Mouse (Mus musculus): ENCODE results near the gene Trex2. TPM values are rescaled to one million over a fixed set of nuclear protein-coding genes. Genes with fewer than 3 reads are reported as not detected.

Gene Trex2
- polyA plus RNA-seq, 1 experiment, result not detected

DNA sequence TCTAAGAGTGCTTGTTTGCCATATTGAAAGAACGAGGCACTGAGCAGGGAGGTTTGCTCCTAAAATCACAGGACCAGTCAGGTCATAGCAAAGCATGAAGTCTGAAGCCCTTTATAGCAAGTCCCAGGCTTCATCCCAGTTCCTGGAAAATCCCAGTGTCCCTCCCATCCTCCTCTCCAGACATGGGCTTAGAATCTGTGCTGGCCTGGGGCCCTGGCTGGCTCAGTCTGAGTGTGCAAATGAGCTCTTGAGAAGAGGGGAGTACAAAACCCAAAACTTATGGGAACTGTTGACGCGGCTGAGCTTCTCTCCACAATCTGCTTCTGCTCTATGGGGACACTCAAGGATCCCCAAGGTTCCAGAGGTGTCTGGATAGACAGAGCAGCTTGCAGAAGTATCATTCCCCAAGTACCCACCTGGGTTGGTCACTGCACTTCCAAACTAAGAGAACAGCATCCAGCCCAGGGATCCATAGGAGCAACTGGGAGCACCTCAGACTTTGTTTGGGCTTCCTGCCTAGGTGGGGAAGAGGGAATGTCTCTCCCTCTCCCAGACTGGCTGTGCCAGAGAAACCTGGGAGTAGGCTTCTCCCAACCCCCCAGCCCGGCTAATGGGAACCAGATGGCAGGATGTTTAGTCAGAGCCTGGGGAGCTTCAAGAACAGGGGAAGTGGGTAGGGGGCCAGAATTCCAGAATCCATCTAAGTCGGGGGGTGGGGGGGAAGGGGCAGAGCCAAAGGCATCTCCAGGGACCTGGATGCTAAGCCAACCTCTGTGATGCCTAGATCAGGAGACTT, 32.5 kb upstream of the Trex2 start:
- H3K27me3 ChIP-seq (ENCODE audit: control insufficient read depth, insufficient read depth, low read length), result no peaks in the 10 kb centered on the region
- no peaks in the 10 kb centered on the region for H3K36me3 ChIP-seq (ENCODE audit: control insufficient read depth, insufficient read depth, low read length)
- H3K4me1 ChIP-seq (ENCODE audit: control insufficient read depth, insufficient read depth, low read length), result no peaks in the 10 kb centered on the region; the same call in none of the 2 replicates
- H3K27ac ChIP-seq (ENCODE audit: control insufficient read depth, insufficient read depth, low read depth, low read length), result 0 out of 2 replicates have a peak overlapping the region, but pooled peaks have one; percentile 36
- TF ChIP-seq CTCF (IDR thresholded peaks at IDR 0.05; ENCODE audit: control insufficient read depth, insufficient read depth, insufficient replicate concordance, low read depth, low read length) (no peak), POLR2A (IDR thresholded peaks at IDR 0.05; ENCODE audit: control insufficient read depth, low read depth, low read length) (no peak)
- H3K4me3 ChIP-seq (ENCODE audit: control insufficient read depth, low read depth, low read length), result no peak overlapping the region

GRCm38 (mm10) chrX:73465483-73466186, 30.5 kb upstream of the Trex2 start:
- H3K4me3 ChIP-seq (ENCODE audit: control insufficient read depth, low read depth, low read length), result no peak overlapping the region
- H3K27ac ChIP-seq (ENCODE audit: control insufficient read depth, insufficient read depth, low read depth, low read length), result no peak overlapping the region
- no peaks in the 10 kb centered on the region for H3K27me3 ChIP-seq (ENCODE audit: control insufficient read depth, insufficient read depth, low read length)
- no peaks in the 10 kb centered on the region; the same call in none of the 2 replicates for H3K4me1 ChIP-seq (ENCODE audit: control insufficient read depth, insufficient read depth, low read length)
- TF ChIP-seq POLR2A (IDR thresholded peaks at IDR 0.05; ENCODE audit: control insufficient read depth, low read depth, low read length) (no peak), CTCF (IDR thresholded peaks at IDR 0.05; ENCODE audit: control insufficient read depth, insufficient read depth, insufficient replicate concordance, low read depth, low read length) (no peak)
- H3K36me3 ChIP-seq (ENCODE audit: control insufficient read depth, insufficient read depth, low read length), result no peaks in the 10 kb centered on the region

DNA sequence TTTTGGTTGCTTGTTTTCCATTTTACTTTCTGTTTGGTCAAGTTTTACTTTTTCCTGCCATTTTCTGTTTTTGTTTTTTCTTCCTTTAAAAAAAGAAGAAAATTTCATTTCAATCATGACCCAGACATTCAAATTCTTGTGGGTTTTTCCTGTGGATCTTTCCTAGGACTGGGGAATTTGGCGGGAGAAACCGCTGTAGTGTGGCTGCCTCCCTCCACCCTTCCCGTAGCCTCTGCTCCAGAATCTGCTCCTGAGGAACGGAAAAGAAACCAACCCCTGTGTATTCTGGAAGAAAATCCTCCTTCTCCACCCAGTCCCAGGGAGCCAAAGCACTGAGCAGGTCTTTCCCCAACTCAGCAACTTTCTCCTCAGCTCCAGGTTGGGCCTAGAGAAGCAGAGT, 25.6 kb upstream of the Trex2 start:
- Histone ChIP-seq H3K27me3 (ENCODE audit: control insufficient read depth, insufficient read depth, low read length) (no peaks in the 10 kb centered on the region), H3K36me3 (ENCODE audit: control insufficient read depth, insufficient read depth, low read length) (no peaks in the 10 kb centered on the region), H3K27ac (ENCODE audit: control insufficient read depth, insufficient read depth, low read depth, low read length) (no peak overlapping the region), H3K4me3 (ENCODE audit: control insufficient read depth, low read depth, low read length) (no peak overlapping the region), H3K4me1 (ENCODE audit: control insufficient read depth, insufficient read depth, low read length) (no peaks in the 10 kb centered on the region)
- TF ChIP-seq POLR2A (IDR thresholded peaks at IDR 0.05; ENCODE audit: control insufficient read depth, low read depth, low read length) (no peak), CTCF (IDR thresholded peaks at IDR 0.05; ENCODE audit: control insufficient read depth, insufficient read depth, insufficient replicate concordance, low read depth, low read length) (no peak)

GRCm38 (mm10) chrX:73458877-73459392, 23.8 kb upstream of the Trex2 start, which contains the start of gene Haus7:
Haus7 (minus strand) TSS chrX:73459044.
- TF ChIP-seq POLR2A (IDR thresholded peaks at IDR 0.05; ENCODE audit: control insufficient read depth, low read depth, low read length) (peak; percentile 62), CTCF (IDR thresholded peaks at IDR 0.05; ENCODE audit: control insufficient read depth, insufficient read depth, insufficient replicate concordance, low read depth, low read length) (no peak)
- Histone ChIP-seq H3K36me3 (ENCODE audit: control insufficient read depth, insufficient read depth, low read length) (no peaks in the 10 kb centered on the region), H3K4me1 (ENCODE audit: control insufficient read depth, insufficient read depth, low read length) (no peaks in the 10 kb centered on the region), H3K27me3 (ENCODE audit: control insufficient read depth, insufficient read depth, low read length) (no peaks in the 10 kb centered on the region), H3K27ac (ENCODE audit: control insufficient read depth, insufficient read depth, low read depth, low read length) (peak within 1 kb of the TSS; percentile 81), H3K4me3 (ENCODE audit: control insufficient read depth, low read depth, low read length) (peak within 1 kb of the TSS; percentile 87)

DNA sequence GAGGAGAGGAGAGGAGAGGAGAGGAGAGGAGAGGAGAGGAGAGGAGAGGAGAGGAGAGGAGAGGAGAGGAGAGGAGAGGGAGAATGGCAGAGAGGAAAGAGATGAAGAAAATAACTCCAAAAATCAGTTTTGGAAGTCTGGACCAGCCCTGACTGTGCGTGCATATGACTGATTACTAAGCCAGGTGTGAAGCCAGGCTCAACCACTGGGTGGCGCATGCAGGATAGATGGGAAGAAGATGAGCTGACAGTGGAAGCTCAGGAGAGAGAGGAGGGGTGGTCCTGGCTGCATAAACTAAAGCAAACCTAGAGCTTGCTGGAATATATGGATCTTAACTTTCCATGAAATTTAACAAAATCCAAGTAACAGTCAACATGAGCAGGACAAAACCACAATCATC, 16.8 kb upstream of the Trex2 start:
- no peak overlapping the region for H3K27ac ChIP-seq (ENCODE audit: control insufficient read depth, insufficient read depth, low read depth, low read length)
- H3K4me3 ChIP-seq (ENCODE audit: control insufficient read depth, low read depth, low read length), result no peak overlapping the region
- H3K27me3 ChIP-seq (ENCODE audit: control insufficient read depth, insufficient read depth, low read length), result no peaks in the 10 kb centered on the region
- H3K36me3 ChIP-seq (ENCODE audit: control insufficient read depth, insufficient read depth, low read length), result no peaks in the 10 kb centered on the region
- no peaks in the 10 kb centered on the region for H3K4me1 ChIP-seq (ENCODE audit: control insufficient read depth, insufficient read depth, low read length)
- TF ChIP-seq POLR2A (IDR thresholded peaks at IDR 0.05; ENCODE audit: control insufficient read depth, low read depth, low read length), result no peak
- TF ChIP-seq CTCF (IDR thresholded peaks at IDR 0.05; ENCODE audit: control insufficient read depth, insufficient read depth, insufficient replicate concordance, low read depth, low read length), result peak; percentile 59; the same call in 1 of the 2 replicates

- TF ChIP-seq CTCF (IDR thresholded peaks at IDR 0.05; ENCODE audit: control insufficient read depth, insufficient read depth, insufficient replicate concordance, low read depth, low read length) (no peak), POLR2A (IDR thresholded peaks at IDR 0.05; ENCODE audit: control insufficient read depth, low read depth, low read length) (no peak)
- Histone ChIP-seq H3K27me3 (ENCODE audit: control insufficient read depth, insufficient read depth, low read length) (no peaks in the 10 kb centered on the region), H3K36me3 (ENCODE audit: control insufficient read depth, insufficient read depth, low read length) (no peaks in the 10 kb centered on the region), H3K4me1 (ENCODE audit: control insufficient read depth, insufficient read depth, low read length) (no peaks in the 10 kb centered on the region), H3K27ac (ENCODE audit: control insufficient read depth, insufficient read depth, low read depth, low read length) (no peak overlapping the region), H3K4me3 (ENCODE audit: control insufficient read depth, low read depth, low read length) (no peak overlapping the region)
Observed at GRCm38 (mm10) chrX:73441428-73441827, 6.3 kb upstream of the Trex2 start.

GRCm38 (mm10) chrX:73432850-73433249, 2.3 kb downstream of the Trex2 start:
- no peaks in the 10 kb centered on the region for H3K27me3 ChIP-seq (ENCODE audit: control insufficient read depth, insufficient read depth, low read length)
- no peak overlapping the region for H3K27ac ChIP-seq (ENCODE audit: control insufficient read depth, insufficient read depth, low read depth, low read length)
- TF ChIP-seq POLR2A (IDR thresholded peaks at IDR 0.05; ENCODE audit: control insufficient read depth, low read depth, low read length) (no peak), CTCF (IDR thresholded peaks at IDR 0.05; ENCODE audit: control insufficient read depth, insufficient read depth, insufficient replicate concordance, low read depth, low read length) (no peak)
- no peaks in the 10 kb centered on the region for H3K4me1 ChIP-seq (ENCODE audit: control insufficient read depth, insufficient read depth, low read length)
- no peaks in the 10 kb centered on the region for H3K36me3 ChIP-seq (ENCODE audit: control insufficient read depth, insufficient read depth, low read length)
- H3K4me3 ChIP-seq (ENCODE audit: control insufficient read depth, low read depth, low read length), result no peak overlapping the region
